Mouse (Mus musculus): Measurements from ENCODE around the gene Cnpy4. TPM values are rescaled to one million over a fixed set of nuclear protein-coding genes. Genes with fewer than 3 reads are reported as not detected.

Cnpy4 gene
- polyA plus RNA-seq, 1 experiment from 2014 or later = 36.4 TPM

MicroRNAs encoded within 50 kb of the gene (microRNA counts, 519-probe panel; counts per million panel counts)
- microRNA mmu-miR-106b (5,858 counts per million, percentile 88 among the panel's probes with 10 or more counts), microRNA mmu-miR-25 (6,247 counts per million, percentile 92 among the panel's probes with 10 or more counts), microRNA mmu-miR-93 (5,731 counts per million, percentile 87 among the panel's probes with 10 or more counts)

Small RNA genes within 50 kb of the gene (microRNA-seq; reads per million reads assigned to microRNA genes)
- gene Mir106b = 8,313 reads per million, percentile 96 among the genes with 10 or more reads in this experiment
- 639 reads per million, percentile 78 among the genes with 10 or more reads in this experiment for gene Mir25
- gene Mir93 = 11,598 reads per million, percentile 97 among the genes with 10 or more reads in this experiment

Other genes starting within 250 kb of the Cnpy4 start
- 0.07 and 0.08 TPM in 2 replicates for gene Gjc3, start 224.4 kb upstream of the Cnpy4 start, polyA plus RNA-seq (2014; fragmentation: Nextera tagmentation; extraction: Ambion mirVana)
- gene Azgp1, start 206.0 kb upstream of the Cnpy4 start, polyA plus RNA-seq (2014; fragmentation: Nextera tagmentation; extraction: Ambion mirVana) = not detected in 2 replicates
- not detected in 2 replicates for gene Smok3a, start 166.2 kb upstream of the Cnpy4 start, polyA plus RNA-seq (2014; fragmentation: Nextera tagmentation; extraction: Ambion mirVana)
- gene Smok3b, start 166.1 kb upstream of the Cnpy4 start, polyA plus RNA-seq (2014; fragmentation: Nextera tagmentation; extraction: Ambion mirVana) = not detected in 2 replicates
- not detected in 2 replicates for gene Smok3c, start 134.3 kb upstream of the Cnpy4 start, polyA plus RNA-seq (2014; fragmentation: Nextera tagmentation; extraction: Ambion mirVana)
- gene Zkscan1, start 102.4 kb upstream of the Cnpy4 start, polyA plus RNA-seq (2014; fragmentation: Nextera tagmentation; extraction: Ambion mirVana) = 32.6 and 36.6 TPM in 2 replicates
- gene Zscan21, start 70.6 kb upstream of the Cnpy4 start, polyA plus RNA-seq (2014; fragmentation: Nextera tagmentation; extraction: Ambion mirVana) = 137 and 147 TPM in 2 replicates
- 21.8 and 24.3 TPM in 2 replicates for gene Zfp113, start 31.7 kb upstream of the Cnpy4 start, polyA plus RNA-seq (2014; fragmentation: Nextera tagmentation; extraction: Ambion mirVana)
- 249 and 270 TPM in 2 replicates for gene Cops6, start 26.4 kb upstream of the Cnpy4 start, polyA plus RNA-seq (2014; fragmentation: Nextera tagmentation; extraction: Ambion mirVana)
- gene Ap4m1, start 15.5 kb upstream of the Cnpy4 start, polyA plus RNA-seq (2014; fragmentation: Nextera tagmentation; extraction: Ambion mirVana) = 16.4 and 17.0 TPM in 2 replicates
- 176 and 181 TPM in 2 replicates for gene Mcm7, start 15.1 kb upstream of the Cnpy4 start, polyA plus RNA-seq (2014; fragmentation: Nextera tagmentation; extraction: Ambion mirVana)
- 95.4 and 96.5 TPM in 2 replicates for gene Taf6, start within 50 bp of the Cnpy4 start, polyA plus RNA-seq (2014; fragmentation: Nextera tagmentation; extraction: Ambion mirVana)
- 11.9 and 13.1 TPM in 2 replicates for gene Mblac1, start 6.8 kb downstream of the Cnpy4 start, polyA plus RNA-seq (2014; fragmentation: Nextera tagmentation; extraction: Ambion mirVana)
- not detected in 2 replicates for gene Nxpe5, start 38.4 kb downstream of the Cnpy4 start, polyA plus RNA-seq (2014; fragmentation: Nextera tagmentation; extraction: Ambion mirVana)
- gene Lamtor4, start 68.0 kb downstream of the Cnpy4 start, polyA plus RNA-seq (2014; fragmentation: Nextera tagmentation; extraction: Ambion mirVana) = 73.7 and 88.2 TPM in 2 replicates
- 8.9 and 9.8 TPM in 2 replicates for gene BC037034, start 76.5 kb downstream of the Cnpy4 start, polyA plus RNA-seq (2014; fragmentation: Nextera tagmentation; extraction: Ambion mirVana)
- 1.3 and 1.8 TPM in 2 replicates for gene Gal3st4, start 85.4 kb downstream of the Cnpy4 start, polyA plus RNA-seq (2014; fragmentation: Nextera tagmentation; extraction: Ambion mirVana)
- 0.09 TPM in 1 of 2 replicates, not detected in the other for gene Gm43720, start 92.5 kb downstream of the Cnpy4 start, polyA plus RNA-seq (2014; fragmentation: Nextera tagmentation; extraction: Ambion mirVana)
- gene Gpc2, start 92.5 kb downstream of the Cnpy4 start, polyA plus RNA-seq (2014; fragmentation: Nextera tagmentation; extraction: Ambion mirVana) = 34.9 and 37.8 TPM in 2 replicates
- gene Stag3, start 92.8 kb downstream of the Cnpy4 start, polyA plus RNA-seq (2014; fragmentation: Nextera tagmentation; extraction: Ambion mirVana) = 2.3 and 4.0 TPM in 2 replicates
- not detected in 2 replicates for gene Pvrig, start 154.5 kb downstream of the Cnpy4 start, polyA plus RNA-seq (2014; fragmentation: Nextera tagmentation; extraction: Ambion mirVana)